Mouse (Mus musculus) retina, postnatal 7 days (tissue): ENCODE data around the gene Mms19.

ENCODE experiments used
- DNase-seq: peaks from one replicate; pipeline ENCODE4 v3.0.0-alpha.2; 2012; ENCODE audit warnings: low read depth, low spot score

Gene Mms19

GRCm38 (mm10) chr19:41900495-41901090 lies 80.4 kb downstream of the Mms19 start:
- DNase-seq = no peak

GRCm38 (mm10) chr19:41898860-41899259 lies 82.1 kb downstream of the Mms19 start:
- DNase-seq = peak; percentile 33

- DNase-seq = no peak
Observed at GRCm38 (mm10) chr19:41896319-41896711, 84.6 kb downstream of the Mms19 start.

GRCm38 (mm10) chr19:41895460-41896318 lies 85.3 kb downstream of the Mms19 start, which contains the start of gene Rrp12:
TSS of gene Rrp12 (minus strand) at chr19:41896173.
- DNase-seq = peak; percentile 90

- DNase-seq = no peak
Observed at GRCm38 (mm10) chr19:41894959-41895358, 86.0 kb downstream of the Mms19 start.
